Mouse (Mus musculus): ENCODE results near the gene Wwox.

Gene Wwox

DNA sequence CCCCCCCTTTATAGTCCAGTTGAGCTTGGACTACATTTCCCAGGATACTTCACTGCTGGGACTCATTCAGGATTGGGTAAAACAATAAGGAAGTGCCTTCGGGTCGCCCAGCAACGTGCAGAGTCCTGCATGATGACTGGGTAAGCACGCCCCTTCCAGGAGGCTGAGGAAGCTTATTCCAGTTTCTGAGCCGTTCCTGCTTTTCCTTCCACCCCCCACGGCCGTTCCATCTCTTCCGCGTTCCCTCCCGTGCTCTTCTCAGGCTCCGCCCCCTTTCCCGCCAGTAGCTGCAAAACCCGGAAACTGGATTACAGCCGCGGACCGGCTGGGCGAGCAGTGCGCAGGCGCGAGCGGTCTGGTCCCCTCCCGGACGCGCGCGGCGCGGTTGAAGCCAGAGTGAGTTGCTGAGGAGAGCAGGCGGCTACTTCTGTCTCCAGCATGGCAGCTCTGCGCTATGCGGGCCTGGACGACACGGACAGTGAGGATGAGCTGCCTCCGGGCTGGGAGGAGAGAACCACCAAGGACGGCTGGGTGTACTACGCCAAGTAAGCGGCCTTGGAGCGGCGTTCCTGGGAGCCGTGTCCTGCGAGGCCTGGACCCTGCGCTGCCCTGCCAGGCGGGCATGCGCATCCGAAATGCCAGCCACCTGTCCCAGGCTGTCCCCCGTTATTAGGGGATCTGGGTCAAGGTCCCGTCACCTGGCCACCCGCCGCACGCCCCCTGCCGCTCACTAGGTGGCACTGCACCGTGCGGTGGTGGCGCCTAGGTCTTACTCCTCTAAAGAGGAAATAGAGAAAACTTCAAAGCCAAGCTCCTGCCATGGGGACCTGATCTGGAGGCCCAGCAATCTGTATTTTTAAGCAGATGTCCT, at the start of gene Wwox:
Gene Wwox (plus strand): TSS at position 322 of the 871 bp plus-strand sequence.
- peak; percentile 95 to 96 for DNase-seq (ENCODE audit: low spot score in 2 of 2)

DNA sequence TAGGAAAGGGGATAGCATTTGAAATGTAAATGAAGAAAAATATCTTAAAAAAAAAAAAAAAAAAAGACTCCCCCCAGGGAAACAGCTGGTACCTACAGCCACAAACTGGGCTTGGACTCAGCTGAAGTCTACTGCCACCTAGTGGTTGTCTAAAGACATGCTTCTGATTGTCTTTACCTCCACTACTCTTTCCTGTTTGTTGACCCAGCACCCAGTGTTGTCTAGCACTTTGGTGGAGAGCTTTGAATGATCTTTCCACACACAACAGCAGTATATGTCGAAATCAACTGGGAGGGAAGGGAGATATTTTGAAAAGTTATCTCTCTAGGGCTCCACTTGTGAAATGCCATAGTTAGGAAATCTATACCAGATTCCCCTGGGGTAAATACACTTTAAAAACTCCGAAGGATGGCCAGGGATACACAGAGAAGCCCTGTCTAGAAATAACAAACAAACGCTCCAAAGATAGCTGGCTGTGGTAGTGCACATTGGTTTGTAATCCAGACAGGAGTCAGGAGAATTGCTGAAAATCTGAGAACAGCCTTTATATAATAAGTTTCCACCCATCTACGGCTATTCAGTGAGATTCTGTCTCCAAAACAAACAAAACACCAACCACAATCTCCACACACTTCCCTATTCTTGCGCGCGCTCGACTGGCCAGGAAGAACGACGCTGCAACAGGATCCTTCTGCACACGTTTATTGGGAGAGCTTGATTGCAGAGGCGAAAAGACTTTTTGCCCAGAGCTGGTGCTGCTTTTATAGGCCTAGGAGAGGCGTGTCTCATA, 48.8 kb upstream of the Wwox start:
- no peak for DNase-seq (ENCODE audit: low spot score in 2 of 2)

DNA sequence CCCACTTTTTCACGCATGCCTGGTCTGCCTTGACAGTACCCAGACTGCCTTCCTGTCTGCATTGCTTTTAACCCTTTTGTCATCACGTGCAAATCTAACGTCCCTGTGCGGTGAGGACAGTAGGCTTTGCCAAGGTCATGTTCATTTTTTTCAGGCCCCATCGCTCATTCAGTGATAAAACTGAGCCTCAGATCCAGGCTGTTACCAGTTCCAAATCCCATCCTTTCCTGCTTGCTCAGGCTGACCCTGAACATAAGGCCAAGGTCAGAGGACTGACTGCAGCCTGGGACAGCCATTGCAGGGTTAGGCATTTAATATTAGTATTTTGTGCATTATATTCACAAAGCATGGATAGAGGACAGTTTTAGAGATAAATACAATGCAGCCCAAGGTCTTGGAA, 41.1 kb upstream of the Wwox start:
- no peak for DNase-seq (ENCODE audit: low spot score in 2 of 2)

DNA sequence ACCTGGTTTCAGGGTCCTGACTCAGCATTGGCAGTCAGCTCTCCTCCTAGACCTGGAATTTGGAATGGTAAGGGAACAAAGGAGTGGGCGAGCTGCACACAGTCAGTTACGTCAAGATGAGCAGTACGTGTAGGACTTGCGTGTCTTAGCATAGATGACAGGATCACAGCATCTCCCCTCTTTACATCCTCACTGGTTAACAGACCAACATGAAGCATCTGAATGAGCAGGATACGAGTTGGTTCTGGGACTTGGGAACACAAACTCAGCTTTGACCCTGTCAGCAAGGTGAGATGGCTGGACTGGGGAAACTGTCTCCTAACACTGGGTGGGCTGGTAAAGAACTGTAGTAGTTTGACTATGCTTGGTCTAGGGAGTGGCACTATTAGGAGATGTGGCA, 40.2 kb upstream of the Wwox start:
- DNase-seq (ENCODE audit: low spot score in 2 of 2) = no peak

DNA sequence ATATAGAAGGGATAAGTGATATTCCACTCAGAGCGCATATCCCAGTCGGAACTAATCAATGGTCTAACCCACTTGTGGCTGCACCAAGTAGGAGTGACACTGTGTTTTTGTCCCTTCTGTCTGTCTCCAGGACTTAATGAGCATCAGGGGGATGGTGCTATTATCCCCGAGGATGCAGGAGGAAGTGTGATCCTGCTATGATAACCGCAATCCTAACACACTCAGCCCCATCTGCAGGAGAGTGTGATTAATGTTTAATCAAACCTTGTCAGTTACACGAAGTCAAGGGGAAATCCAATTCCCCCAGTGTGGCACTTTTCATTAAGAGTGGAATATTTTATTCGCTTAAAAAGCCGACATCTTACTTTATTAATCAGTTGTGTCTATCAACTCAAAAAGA, 37.8 kb upstream of the Wwox start:
- DNase-seq (ENCODE audit: low spot score in 2 of 2) = no peak

DNA sequence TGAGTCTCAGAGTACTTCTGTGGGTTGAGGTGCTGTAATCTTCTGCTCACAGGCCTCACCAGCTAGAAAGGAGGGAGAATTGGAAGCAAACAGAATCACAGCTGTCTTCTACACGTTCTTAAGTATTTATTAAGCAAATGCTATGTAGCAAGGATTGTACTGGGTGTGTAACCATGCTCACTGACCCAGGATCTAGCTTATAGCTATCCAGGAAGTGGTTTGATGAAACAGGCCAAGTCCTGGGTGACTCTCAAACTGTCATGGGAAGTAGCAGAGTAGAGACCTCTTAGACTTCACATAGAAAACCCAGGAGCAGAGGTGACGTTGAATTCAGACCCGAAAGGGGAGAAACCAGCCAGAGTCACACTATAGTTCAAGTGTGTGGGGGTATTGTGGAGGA, 28.0 kb upstream of the Wwox start:
- DNase-seq (ENCODE audit: low spot score in 2 of 2) = no peak

DNA sequence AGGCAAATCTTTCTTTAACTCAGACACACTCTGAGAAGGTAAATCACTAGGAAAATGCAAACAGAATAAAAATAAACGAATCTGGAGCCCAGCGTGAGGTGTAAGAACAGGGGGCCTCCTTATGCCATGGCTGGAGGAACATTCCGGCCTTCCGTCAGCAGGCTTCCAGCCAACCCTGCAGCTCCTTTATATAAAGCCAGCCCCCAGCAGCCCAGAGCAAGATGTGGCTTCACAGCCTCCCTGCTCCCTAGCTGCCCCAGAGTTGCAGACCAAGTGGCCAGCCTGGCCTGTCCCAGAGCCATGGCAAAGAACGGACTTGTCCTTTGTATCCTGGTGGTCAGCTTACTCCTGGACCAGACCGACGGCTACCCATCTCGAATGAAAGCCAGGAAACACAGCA, 21.7 kb upstream of the Wwox start, which contains the start of gene Clec3a:
Gene Clec3a (plus strand): TSS at position 301 of the 400 bp plus-strand sequence.
- no peak for DNase-seq (ENCODE audit: low spot score in 2 of 2)

DNA sequence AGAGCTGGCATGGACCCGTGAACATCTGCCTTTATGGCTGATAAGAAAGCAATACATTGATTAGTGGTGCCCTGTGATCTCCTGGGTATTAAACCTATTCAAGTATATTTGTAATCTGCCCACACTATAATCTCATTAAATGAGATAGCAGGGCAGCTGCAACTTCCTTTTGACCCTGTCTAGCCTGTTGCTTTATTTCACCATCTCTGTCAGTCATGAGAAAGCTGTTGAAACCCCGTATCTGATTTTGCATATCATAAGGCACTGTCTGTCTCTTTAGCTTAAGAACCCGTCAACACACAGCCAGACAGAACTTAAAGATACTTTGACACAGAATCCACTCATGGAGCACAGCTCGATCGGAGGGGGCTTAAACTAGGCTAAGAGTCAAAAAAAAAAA, 21.0 kb upstream of the Wwox start:
- no peak for DNase-seq (ENCODE audit: low spot score in 2 of 2)

DNA sequence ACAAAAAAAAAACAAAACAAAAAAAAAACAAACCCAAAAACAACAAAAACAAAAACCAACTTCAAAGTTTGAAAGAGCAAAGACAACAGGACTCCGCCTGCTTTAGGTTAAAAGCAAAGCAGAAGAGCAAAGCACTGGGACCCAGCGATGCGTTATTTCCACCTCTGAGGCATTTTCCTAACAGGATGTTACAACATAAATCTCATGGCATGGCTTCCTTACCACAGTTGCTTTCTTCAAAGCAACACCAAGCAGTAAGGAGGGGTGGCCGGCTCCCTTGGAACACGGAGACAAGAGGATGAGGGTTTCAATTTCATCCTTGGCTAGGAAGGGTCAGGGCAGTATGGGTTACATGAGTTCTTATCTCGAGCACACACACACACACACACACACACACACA, 20.6 kb upstream of the Wwox start:
- no peak for DNase-seq (ENCODE audit: low spot score in 2 of 2)

DNA sequence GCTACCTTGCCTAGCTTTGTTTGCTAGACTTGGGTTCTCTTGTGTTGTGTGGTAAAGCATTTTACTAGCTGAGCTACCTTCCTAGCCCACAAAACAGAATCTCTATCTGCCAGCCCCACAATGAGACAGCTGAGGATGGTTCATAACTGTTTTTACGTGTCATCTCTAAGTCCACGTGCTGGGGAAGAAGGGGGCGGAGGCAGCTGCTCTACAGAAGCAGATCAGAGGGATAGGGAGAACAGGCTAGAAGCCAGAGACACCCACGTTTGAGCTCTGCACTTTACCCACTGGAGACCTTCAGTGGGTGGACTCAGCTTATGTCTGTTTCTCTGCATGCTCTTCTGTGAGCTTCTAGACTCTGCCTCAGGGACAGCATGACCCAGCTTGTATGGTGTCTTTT, 17.9 kb upstream of the Wwox start:
- DNase-seq (ENCODE audit: low spot score in 2 of 2) = no peak

DNA sequence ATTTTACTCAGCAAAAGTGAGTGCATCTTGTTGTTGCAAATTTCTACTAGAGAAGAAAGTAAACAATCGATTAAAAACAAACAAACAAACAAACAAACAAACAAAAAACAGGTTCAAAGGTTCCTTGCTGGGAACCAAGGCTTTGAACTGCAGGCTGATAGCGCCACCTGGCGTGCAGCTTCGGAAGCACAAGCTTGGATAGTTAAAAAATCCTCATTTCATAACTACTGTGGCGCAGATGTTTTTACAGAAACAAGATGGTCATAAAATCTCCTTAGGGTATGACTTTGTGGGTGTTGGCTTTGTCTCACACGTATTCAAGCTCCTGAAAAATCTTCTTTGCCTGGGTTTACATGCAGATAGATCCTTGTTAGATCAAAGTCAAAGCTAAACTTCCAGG, 1.2 kb upstream of the Wwox start:
- DNase-seq (ENCODE audit: low spot score in 2 of 2) = peak in 1 of 2 experiments; percentile 20

DNA sequence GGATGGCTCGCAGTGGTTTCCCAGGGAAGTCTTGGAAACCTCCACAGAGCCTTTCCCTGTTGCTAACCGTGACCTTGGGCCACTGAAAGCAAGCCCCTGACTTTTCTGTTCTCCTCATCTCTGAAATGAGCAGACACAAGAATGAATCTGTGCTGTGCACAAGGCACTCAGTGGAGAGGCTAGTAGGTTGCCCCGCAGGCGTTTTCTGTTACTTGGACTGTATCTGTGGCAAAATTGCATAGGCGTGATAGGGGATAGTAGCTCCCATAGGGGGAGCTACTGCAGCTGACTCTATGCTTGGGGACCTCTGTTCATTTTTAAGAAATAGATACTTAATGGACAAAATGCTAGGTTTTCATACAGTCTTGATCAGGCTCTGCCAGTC, 742 bp downstream of the Wwox start:
- no peak for DNase-seq (ENCODE audit: low spot score in 2 of 2)

DNA sequence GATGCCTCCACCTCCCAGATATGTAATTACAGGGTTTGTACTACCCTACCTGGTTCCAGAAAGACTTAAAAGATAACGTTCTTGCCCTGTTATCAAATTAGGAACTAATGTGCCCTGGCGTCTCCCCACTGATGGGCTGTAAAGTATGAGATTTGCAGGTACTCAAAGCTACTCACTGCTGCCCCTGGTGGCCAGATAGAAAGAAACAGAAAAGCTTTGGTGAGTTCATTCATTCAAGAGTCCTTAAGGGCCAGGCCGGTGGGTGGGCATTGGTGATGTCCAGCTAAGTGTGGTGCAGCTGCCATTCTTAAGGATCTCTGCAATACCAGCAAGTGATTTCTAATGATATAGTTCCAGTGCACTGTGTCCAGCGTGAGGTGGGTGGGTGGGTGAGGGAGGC, 2.2 kb downstream of the Wwox start:
- peak; percentile 16 to 37 for DNase-seq (ENCODE audit: low spot score in 2 of 2)

DNA sequence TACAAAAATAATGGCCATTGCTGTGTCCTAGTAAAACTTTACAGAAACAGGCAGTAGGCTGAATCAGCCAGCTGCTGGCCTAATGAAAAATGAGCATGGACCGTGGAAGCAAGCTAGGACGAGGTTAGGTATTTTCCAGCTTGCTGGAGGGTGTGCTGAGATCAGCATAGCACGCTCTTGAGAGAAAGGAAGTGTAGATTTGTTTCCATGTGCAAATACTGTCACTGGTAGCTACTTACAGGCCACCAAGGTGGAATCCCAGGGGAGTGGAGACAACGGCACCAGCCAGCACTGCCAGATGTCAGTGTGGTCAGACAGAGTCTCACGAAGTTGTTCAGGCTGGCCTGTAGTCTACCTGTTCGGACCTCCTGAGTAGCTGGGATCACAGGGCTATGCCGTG, 7.4 kb downstream of the Wwox start:
- no peak for DNase-seq (ENCODE audit: low spot score in 2 of 2)

DNA sequence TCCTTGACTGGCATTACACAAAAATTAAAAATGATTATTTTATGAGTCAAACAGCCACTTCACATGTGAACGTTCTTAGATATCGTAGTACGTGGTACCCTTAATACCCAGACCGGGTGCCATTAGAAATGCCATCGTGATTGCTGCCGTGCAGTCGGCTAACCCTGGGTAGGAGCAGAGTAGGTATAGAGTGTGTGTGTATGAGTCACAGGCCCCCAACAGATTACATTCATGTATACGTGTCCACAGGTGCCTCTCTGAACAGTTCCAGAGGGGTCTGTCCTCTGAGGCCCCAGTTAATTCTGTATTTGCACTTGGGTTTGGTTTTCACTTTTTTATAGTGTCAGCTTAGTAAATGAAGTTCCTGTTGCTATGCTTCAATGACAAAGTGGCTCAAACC, 12.8 kb downstream of the Wwox start:
- no peak for DNase-seq (ENCODE audit: low spot score in 2 of 2)

DNA sequence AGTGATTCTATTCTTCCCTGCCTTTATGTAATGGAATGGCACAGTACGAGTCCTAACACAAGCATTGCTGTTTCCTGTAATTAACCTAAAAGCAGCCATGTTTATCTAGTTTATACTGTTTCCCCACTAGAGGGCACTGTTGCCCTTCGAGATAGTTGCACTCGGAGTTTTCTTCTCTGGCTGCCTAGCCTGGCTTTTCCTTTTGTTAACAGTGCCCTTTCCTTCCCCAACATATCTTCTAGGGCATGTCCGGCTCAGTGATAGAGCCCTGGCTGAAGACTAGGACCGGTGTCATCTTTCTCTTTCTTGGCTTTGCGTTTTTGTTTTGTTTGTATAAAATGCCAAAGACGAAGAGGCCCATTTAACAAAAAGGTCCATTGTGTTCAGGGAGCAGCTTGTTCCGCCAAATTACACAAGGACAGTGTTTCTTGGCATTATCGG, 13.3 kb downstream of the Wwox start:
- DNase-seq (ENCODE audit: low spot score in 2 of 2) = peak; percentile 22 to 52

DNA sequence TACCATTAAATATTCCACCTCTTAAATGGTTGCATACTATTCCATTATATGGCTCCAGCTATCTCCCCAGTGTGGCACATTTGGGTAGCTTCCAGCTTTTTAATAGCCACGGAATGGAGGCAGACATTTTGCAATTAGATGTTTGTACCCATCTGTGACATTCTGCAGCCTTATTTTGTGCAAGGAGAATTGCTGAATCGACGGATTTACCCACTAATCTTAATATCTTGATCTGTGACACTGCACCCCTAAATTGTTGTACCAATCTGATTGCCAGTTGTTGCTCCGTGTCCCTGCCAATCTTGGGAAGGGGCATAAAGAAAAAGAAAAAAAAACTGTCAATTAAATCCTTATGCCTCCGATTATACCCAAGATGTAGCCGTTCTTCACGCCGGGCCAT, 15.8 kb downstream of the Wwox start:
- no peak for DNase-seq (ENCODE audit: low spot score in 2 of 2)

DNA sequence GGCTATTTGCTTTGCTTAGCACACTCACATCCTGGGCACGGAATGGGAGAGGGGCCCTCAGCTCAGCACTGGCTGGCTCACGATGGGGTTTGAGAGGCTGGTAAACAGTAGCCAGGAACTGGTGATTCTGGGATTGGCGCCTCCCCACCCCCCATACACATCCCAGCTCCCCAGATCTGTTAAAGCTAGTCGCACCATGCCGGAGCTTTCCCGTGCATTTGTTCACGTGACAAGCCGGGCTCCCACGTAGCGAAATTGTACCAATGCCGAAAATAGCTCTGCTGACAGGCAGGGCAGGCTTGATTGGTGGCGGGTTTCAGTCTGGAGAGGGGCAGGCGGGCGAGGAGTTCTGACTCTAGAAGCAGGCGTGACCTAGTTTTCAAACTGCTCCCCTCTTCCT, 16.5 kb downstream of the Wwox start:
- DNase-seq (ENCODE audit: low spot score in 2 of 2) = no peak

DNA sequence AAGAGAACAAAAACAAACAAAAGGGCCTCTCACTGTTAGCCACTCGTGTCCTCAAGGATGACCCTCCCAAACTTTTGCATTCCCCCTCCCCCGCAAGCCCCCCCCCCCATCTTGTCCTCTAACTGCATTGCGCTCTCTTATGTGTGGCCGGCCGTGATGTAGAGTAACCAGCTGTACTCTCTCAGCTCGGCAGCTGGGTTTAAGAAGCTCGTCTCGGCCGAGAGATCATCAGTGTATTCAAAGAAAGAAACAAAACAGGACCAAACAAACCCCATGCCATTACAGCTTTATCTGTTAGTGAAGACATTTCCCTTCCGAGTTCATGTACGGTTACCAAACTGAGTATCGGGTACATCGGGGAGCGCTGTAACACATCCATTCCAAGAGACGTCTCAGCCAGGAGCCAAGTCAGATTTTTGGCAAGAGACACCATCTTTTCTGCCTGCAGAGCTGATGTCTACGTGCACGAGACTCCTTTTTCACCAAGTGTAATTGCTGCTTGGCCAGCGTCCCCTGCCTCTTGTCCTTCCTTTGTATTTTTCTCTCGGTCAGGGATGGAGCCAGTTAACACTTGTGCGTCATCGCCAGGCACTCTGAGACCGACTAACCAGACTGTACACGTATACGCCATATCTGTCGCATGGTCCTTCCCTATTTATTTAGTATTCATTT, 18.8 kb downstream of the Wwox start:
- no peak for DNase-seq (ENCODE audit: low spot score in 2 of 2)

DNA sequence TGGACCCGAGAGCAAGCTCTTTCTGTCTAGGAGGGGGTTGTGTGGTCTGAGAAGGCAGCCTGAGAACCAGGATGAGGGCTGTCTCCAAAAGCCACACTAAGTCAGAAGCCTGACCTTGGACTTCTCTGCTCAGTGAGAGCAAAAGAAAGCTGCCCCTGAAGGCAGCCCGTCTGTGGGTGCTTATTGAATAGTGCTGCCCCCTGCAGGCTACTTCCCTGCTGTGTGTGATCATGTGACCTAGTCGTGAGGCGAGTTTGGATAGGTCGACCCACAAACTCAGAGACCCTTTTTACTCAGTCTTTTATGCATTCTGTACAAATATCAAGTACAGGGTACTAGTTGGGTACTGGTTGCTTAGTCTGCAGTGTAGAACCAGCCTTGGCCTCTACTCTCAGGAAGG, 21.1 kb downstream of the Wwox start:
- DNase-seq (ENCODE audit: low spot score in 2 of 2) = no peak

DNA sequence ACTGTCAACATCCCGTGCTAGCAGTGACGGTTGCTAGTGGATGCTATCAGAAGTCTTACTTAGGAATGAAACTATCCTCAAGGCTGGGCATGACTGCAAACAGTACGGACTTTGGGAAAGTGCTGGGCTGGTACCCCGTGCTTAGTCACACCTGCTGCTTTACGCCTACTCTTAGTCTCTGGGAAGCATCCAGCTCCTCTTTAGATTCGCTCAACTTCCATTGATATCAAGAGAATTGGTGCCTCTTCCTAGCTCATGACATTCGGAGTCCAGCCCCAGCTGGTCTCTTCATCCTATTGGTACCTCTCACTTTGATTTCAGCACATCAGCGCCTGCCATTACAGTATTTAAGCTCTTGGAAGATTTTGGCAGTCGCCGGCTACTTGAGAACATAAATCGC, 23.1 kb downstream of the Wwox start:
- no peak for DNase-seq (ENCODE audit: low spot score in 2 of 2)

DNA sequence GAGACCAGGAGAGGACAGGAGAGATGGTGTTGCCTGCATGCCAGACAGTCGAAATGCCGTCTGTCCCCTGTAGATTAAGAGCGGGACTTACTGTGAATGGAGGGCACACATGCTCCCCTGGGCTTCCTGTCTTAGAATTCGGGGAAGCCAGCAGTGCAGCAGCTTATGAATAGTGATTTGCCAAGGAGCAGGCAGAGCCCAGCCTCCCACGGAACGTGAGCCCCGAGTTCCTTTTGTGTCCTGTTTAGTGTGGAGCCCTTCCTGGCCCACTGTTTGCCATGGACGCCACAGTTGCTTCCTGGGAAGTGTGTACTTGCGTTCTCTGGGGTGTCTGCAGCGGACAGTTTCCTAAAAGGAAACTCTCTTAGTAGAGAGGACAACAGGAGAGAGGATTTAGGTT, 23.9 kb downstream of the Wwox start:
- no peak for DNase-seq (ENCODE audit: low spot score in 2 of 2)
